Mouse (Mus musculus) midbrain, embryonic 14.5 days (tissue): ENCODE results near the gene Rnf217. TPM values are rescaled to one million over a fixed set of nuclear protein-coding genes. Genes with fewer than 3 reads are reported as not detected.

Source experiments
- ATAC-seq: fragments of 200-750 bp; cut with Nextera tagmentation; 2 replicates; pipeline ENCODE4 v1.8.0; 2017; ENCODE audit warnings: moderate number of reproducible peaks, moderate library complexity; ENCODE audit not compliant: low FRiP score, low TSS enrichment
- DNase-seq: peaks from one replicate; pipeline ENCODE4 v3.0.0-alpha.2; 2015
- H3K27ac ChIP-seq: fragments of 300-500 bp; sonication (generic); replicated peaks from 2 replicates; pipeline ENCODE4 v1.5.1; 2014; ENCODE audit warnings: mild to moderate bottlenecking, low read depth, low read length, moderate library complexity
- H3K27me3 ChIP-seq: fragments of 300-500 bp; sonication (generic); 2 replicates; pipeline ENCODE4 v1.6.1; 2014; ENCODE audit warnings: low read length, control low read depth, mixed read lengths; ENCODE audit not compliant: control insufficient read depth, insufficient read depth
- H3K36me3 ChIP-seq: fragments of 300-500 bp; sonication (generic); 2 replicates; pipeline ENCODE4 v1.6.1; 2014; ENCODE audit warnings: low read length, control low read depth; ENCODE audit not compliant: control insufficient read depth, insufficient read depth
- H3K4me1 ChIP-seq: fragments of 300-500 bp; sonication (generic); 2 replicates; pipeline ENCODE4 v1.6.1; 2014; ENCODE audit warnings: mild to moderate bottlenecking, antibody characterized with exemption, low read length, control low read depth; ENCODE audit not compliant: control insufficient read depth, insufficient read depth
- H3K4me2 ChIP-seq: fragments of 300-500 bp; sonication (generic); 2 replicates; pipeline ENCODE4 v1.6.1; 2014; ENCODE audit warnings: mild to moderate bottlenecking, low read length, moderate library complexity
- H3K4me3 ChIP-seq: fragments of 300-500 bp; sonication (generic); replicated peaks from 2 replicates; pipeline ENCODE4 v1.5.1; 2014; ENCODE audit warnings: low read depth, low read length
- H3K9ac ChIP-seq: fragments of 300-500 bp; sonication (generic); replicated peaks from 2 replicates; pipeline ENCODE4 v1.6.1; 2014; ENCODE audit warnings: mild to moderate bottlenecking, low read length, moderate library complexity
- H3K9me3 ChIP-seq: fragments of 300-500 bp; sonication (generic); 2 replicates; pipeline ENCODE4 v1.6.1; 2016; ENCODE audit warnings: low read length, control low read depth, mixed read lengths; ENCODE audit not compliant: control insufficient read depth
- WGBS: fragments of 180-500 bp; shearing (Covaris S2); extraction: QIAGEN DNeasy Blood & Tissue Kit; methylation state at CpG from one replicate; pipeline ENCODE4 v1.1.7; 2014; 5-methylcytosine and 5-hydroxymethylcytosine counted together
- polyA plus RNA-seq: library from polyadenylated mRNA; unstranded; fragments of >200 nt; fragmentation: Nextera tagmentation; extraction: Ambion mirVana; gene quantifications from 2 replicates; pipeline ENCODE4 v1.2.1, GENCODE M21; 2014

Rnf217 gene
- polyA plus RNA-seq, 1 experiment from 2014 or later, result 2.9 TPM

DNA sequence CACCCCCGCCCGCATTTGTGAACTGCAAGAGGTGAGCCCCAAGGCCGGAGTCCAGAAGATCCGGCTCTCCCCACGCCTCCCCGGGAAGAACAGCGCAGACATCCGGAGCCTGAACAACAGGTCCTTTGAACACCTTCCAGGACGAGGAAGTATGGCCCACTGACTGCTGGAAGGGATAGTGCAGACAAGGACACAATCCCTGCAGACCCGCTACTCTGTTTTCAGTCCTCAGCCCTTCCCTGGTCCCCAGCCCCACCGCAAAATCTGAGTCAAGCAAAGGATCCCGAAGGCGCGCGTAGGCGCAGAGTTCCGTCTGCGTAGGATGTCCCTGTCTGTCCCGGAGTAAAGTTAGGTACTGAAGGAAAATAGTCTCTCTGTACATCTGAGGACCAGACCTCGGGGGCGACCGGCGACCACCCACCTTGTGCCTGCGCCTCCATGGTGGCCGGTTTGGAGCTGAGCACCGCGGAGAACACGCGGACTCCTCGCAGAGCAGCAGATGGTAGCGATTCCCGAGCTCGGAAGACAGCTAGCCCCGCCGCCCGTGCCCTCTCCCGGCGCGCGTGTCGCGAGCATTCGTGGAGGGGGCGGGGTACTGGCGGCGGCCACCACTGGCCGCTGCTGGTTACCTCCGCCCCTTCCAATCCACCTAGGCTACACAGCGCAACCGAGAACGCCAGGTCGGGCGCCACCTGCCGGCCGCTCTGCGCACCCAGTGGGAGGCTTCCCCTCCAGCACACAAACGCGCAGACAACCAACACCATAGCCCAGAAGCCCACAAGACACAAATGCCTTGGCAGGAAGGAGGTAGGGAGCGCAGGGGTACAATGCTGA, 163.5 kb downstream of the Rnf217 start, which contains the start of gene Tpd52l1:
TSS of gene Tpd52l1 (minus strand) at position 668 of the 834 bp plus-strand sequence.
- Histone ChIP-seq H3K4me3 (peak within 1 kb of the TSS; percentile 56), H3K4me1 (no peaks in the 10 kb centered on the region), H3K9me3 (no peaks in the 10 kb centered on the region), H3K9ac (peak within 1 kb of the TSS; percentile 44), H3K27me3 (no peaks in the 10 kb centered on the region), H3K4me2 (peak within 1 kb of the TSS; percentile 75), H3K27ac (no peak within 1 kb of the TSS), H3K36me3 (no peaks in the 10 kb centered on the region)
- ATAC-seq, result peak; percentile 98
- DNase-seq, result peak; percentile 95
- WGBS, result 1% methylated on average over 59 of the region's 59 CpGs

DNA sequence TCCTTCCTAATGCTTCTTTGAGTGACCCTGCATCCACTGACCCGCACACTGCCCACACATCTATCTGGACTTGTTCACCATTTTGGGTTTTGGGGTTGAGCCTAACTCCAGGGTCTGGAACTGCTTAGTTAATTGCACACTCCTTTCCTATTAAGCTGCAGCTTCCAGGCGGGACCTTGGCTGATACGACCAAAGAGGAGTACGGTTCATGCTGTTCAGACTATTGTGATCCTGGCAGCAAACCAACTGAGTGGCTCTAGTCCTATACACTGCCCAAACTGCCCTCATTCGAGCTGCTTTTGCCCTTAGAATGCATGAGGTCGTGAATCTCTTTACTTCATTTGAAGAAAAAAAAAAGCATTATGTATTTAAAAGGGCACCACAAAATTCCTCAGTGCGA, 164.8 kb downstream of the Rnf217 start:
- 73% methylated on average over 7 of the region's 7 CpGs for WGBS
- Histone ChIP-seq H3K9ac (no peak overlapping the region), H3K4me3 (no peak overlapping the region), H3K4me1 (no peaks in the 10 kb centered on the region), H3K27ac (no peak overlapping the region), H3K27me3 (no peaks in the 10 kb centered on the region), H3K4me2 (no peak overlapping the region), H3K9me3 (no peaks in the 10 kb centered on the region), H3K36me3 (no peaks in the 10 kb centered on the region)
- ATAC-seq (no peak), DNase-seq (no peak)

Other genes starting within 250 kb of the Rnf217 start
- gene Tpd52l1, start 163.2 kb downstream of the Rnf217 start, polyA plus RNA-seq, result 35.9 and 38.1 TPM in 2 replicates